Mouse (Mus musculus) limb, embryonic 14.5 days (tissue): Measurements from ENCODE around the gene Gm10188. TPM values are rescaled to one million over a fixed set of nuclear protein-coding genes. Genes with fewer than 3 reads are reported as not detected.

Experiments
- ATAC-seq: fragments of 200-750 bp; cut with Nextera tagmentation; 2 replicates; pipeline ENCODE4 v1.8.0; 2017; ENCODE audit warnings: low read depth, moderate number of reproducible peaks, moderate TSS enrichment; ENCODE audit not compliant: low FRiP score
- DNase-seq: peaks from one replicate; pipeline ENCODE4 v3.0.0-alpha.2; 2015; ENCODE audit warnings: low spot score
- H3K27ac ChIP-seq: fragments of 300-500 bp; sonication (generic); replicated peaks from 2 replicates; pipeline ENCODE4 v1.5.1; 2014; ENCODE audit warnings: low read depth, mild to moderate bottlenecking, low read length, moderate library complexity, mixed read lengths
- H3K27me3 ChIP-seq: fragments of 300-500 bp; sonication (generic); 2 replicates; pipeline ENCODE4 v1.6.1; 2014; ENCODE audit warnings: low read length, mixed read lengths; ENCODE audit not compliant: control insufficient read depth, insufficient read depth
- H3K36me3 ChIP-seq: fragments of 300-500 bp; sonication (generic); 2 replicates; pipeline ENCODE4 v1.6.1; 2014; ENCODE audit warnings: mild to moderate bottlenecking, low read length, moderate library complexity, mixed read lengths; ENCODE audit not compliant: control insufficient read depth, insufficient read depth
- H3K4me1 ChIP-seq: fragments of 300-500 bp; sonication (generic); 2 replicates; pipeline ENCODE4 v1.6.1; 2014; ENCODE audit warnings: antibody characterized with exemption, low read length, mixed read lengths; ENCODE audit not compliant: control insufficient read depth, insufficient read depth
- H3K4me2 ChIP-seq: fragments of 300-500 bp; sonication (generic); replicated peaks from 2 replicates; pipeline ENCODE4 v1.6.1; 2014; ENCODE audit warnings: low read depth, mild to moderate bottlenecking, low read length, moderate library complexity; ENCODE audit not compliant: severe bottlenecking
- H3K4me3 ChIP-seq: fragments of 300-500 bp; sonication (generic); replicated peaks from 2 replicates; pipeline ENCODE4 v1.5.1; 2014; ENCODE audit warnings: low read length
- H3K9ac ChIP-seq: fragments of 300-500 bp; sonication (generic); 2 replicates; pipeline ENCODE4 v1.6.1; 2014; ENCODE audit warnings: mild to moderate bottlenecking, low read depth, low read length, moderate library complexity; ENCODE audit not compliant: severe bottlenecking
- H3K9me3 ChIP-seq: fragments of 300-500 bp; sonication (generic); 2 replicates; pipeline ENCODE4 v1.6.1; 2016; ENCODE audit warnings: low read length; ENCODE audit not compliant: control insufficient read depth
- POLR2A ChIP-seq: fragments of 200-500 bp; IDR thresholded peaks from 2 replicates; pipeline ENCODE4 v1.8.0; 2012; ENCODE audit warnings: inconsistent platforms, mild to moderate bottlenecking, moderate library complexity, borderline replicate concordance; ENCODE audit not compliant: insufficient read depth, insufficient read length; ENCODE audit errors: extremely low read depth
- WGBS: fragments of 180-500 bp; shearing (Covaris S2); extraction: QIAGEN DNeasy Blood & Tissue Kit; methylation state at CpG from one replicate; pipeline ENCODE4 v1.1.7; 2014; 5-methylcytosine and 5-hydroxymethylcytosine counted together
- polyA plus RNA-seq, 2 experiments: library from polyadenylated mRNA; depleted of rRNA in 1 of 2; stranded (reverse) in 1 of 2; unstranded in 1 of 2; fragments of >200 nt; fragmentation: Nextera tagmentation in 1 of 2; extraction: Ambion mirVana in 1 of 2; gene quantifications; 2 replicates each; pipeline versions ENCODE4 v1.2.1 to v1.2.3; 2012 to 2014

Gene Gm10188
- polyA plus RNA-seq, 2 experiments: not detected

DNA sequence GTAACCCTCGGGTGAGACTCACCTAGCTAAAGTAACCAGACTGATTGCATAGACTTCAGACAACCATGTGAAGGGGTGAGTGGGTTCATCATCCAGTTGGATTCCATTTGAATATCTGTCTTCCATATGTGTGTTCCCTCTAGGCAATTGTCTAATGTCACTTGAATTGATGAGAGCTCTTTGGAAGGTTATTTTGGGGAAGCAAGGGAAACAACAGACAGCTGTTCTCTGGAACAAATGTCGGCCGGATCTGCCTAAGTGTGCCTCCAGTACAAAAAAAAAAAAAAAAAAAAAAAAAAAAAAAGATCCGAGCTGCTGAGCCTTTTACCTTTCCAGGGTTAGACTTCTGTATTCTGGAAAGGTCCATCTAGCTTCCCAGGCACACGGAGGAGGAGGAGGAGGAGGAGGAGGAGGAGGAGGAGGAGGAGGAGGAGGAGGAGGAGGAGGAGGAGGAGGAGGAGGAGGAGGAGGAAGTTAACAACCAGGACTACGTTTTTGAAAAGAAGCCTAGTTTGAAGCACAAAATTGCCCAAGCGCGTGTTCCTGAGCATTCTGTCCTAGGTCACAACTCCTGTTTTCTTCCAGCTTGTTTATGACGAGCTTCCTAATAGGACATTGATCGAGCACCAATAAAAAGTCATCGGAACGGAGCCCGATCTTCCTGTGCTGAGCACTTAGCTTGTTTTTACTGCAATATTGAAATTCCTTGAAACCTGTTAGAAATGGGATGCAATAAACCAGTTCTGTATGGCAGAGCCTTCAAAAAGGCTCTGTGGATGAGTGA, 3.1 kb downstream of the Gm10188 start:
- 71% methylated on average over 13 of the region's 13 CpGs for WGBS

DNA sequence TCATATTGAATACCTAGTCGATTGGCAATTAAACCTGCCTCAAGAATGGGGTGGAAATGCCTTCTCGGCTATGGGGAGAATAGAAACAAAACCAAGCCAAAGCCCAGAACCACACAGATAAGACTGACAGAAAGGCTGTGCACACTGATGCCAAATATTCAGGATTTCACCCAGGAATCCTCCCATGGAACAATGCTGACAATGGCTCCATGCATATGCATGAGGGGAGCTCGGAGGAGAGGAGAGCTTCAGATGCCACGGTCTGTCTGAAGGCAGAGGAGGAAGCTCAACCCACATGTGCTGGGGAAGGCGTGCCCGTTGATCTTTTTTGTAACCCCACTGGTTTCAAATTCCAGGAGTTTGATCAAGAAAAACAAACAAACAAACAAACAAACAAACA, 7.4 kb downstream of the Gm10188 start:
- ATAC-seq: no peak
- 46% methylated on average over 6 of the region's 6 CpGs for WGBS
- Histone ChIP-seq H3K27me3 (no peaks in the 10 kb centered on the region), H3K36me3 (no peaks in the 10 kb centered on the region), H3K4me3 (no peak overlapping the region), H3K4me1 (no peaks in the 10 kb centered on the region), H3K9me3 (no peaks in the 10 kb centered on the region), H3K9ac (no peak overlapping the region), H3K27ac (no peak overlapping the region), H3K4me2 (no peak overlapping the region)
- no peak for TF ChIP-seq POLR2A
- DNase-seq: no peak

More for the DNA sequence above, 3.1 kb downstream of the Gm10188 start:
- Histone ChIP-seq H3K27ac (no peak overlapping the region), H3K4me3 (no peak overlapping the region), H3K36me3 (no peaks in the 10 kb centered on the region), H3K27me3 (no peaks in the 10 kb centered on the region), H3K9me3 (no peaks in the 10 kb centered on the region), H3K4me1 (no peaks in the 10 kb centered on the region), H3K9ac (no peak overlapping the region), H3K4me2 (no peak overlapping the region)
- no peak for ATAC-seq
- no peak for DNase-seq
- no peak for TF ChIP-seq POLR2A

GRCm38 (mm10) chr1:132221627-132222026, 7.9 kb downstream of the Gm10188 start:
- H3K4me2 ChIP-seq: no peak overlapping the region
- no peaks in the 10 kb centered on the region for H3K4me1 ChIP-seq
- H3K9ac ChIP-seq: no peak overlapping the region
- no peak for ATAC-seq
- 37% methylated on average over 2 of the region's 2 CpGs for WGBS
- no peaks in the 10 kb centered on the region for H3K27me3 ChIP-seq
- no peak overlapping the region for H3K27ac ChIP-seq
- DNase-seq: no peak
- no peak for TF ChIP-seq POLR2A
- H3K4me3 ChIP-seq: no peak overlapping the region
- no peaks in the 10 kb centered on the region for H3K9me3 ChIP-seq
- no peaks in the 10 kb centered on the region for H3K36me3 ChIP-seq

GRCm38 (mm10) chr1:132216276-132216675, 13.3 kb downstream of the Gm10188 start:
- Histone ChIP-seq H3K27ac (no peak overlapping the region), H3K27me3 (no peaks in the 10 kb centered on the region), H3K4me1 (no peaks in the 10 kb centered on the region), H3K9ac (no peak overlapping the region), H3K9me3 (no peaks in the 10 kb centered on the region), H3K36me3 (no peaks in the 10 kb centered on the region), H3K4me2 (no peak overlapping the region), H3K4me3 (no peak overlapping the region)
- DNase-seq (no peak), ATAC-seq (no peak)
- TF ChIP-seq POLR2A: no peak
- 55% methylated on average over 3 of the region's 3 CpGs for WGBS

- Histone ChIP-seq H3K4me2 (no peak overlapping the region), H3K27ac (no peak overlapping the region), H3K9me3 (no peaks in the 10 kb centered on the region), H3K9ac (no peak overlapping the region), H3K27me3 (no peaks in the 10 kb centered on the region), H3K4me1 (peaks cover 12% of the 10 kb centered on the region), H3K4me3 (no peak overlapping the region), H3K36me3 (no peaks in the 10 kb centered on the region)
- TF ChIP-seq POLR2A: no peak
- 31% methylated on average over 6 of the region's 6 CpGs for WGBS
- ATAC-seq (no peak), DNase-seq (no peak)
These were observed 16.5 kb downstream of the Gm10188 start for GRCm38 (mm10) chr1:132213076-132213475.

GRCm38 (mm10) chr1:132212218-132212617, 17.3 kb downstream of the Gm10188 start:
- peak; percentile 45 for DNase-seq
- 5% methylated on average over 20 of the region's 20 CpGs for WGBS
- Histone ChIP-seq H3K4me3 (peak overlapping the region; percentile 23), H3K36me3 (no peaks in the 10 kb centered on the region), H3K27me3 (no peaks in the 10 kb centered on the region), H3K4me2 (peak overlapping the region; percentile 31), H3K27ac (no peak overlapping the region), H3K9ac (no peak overlapping the region), H3K9me3 (no peaks in the 10 kb centered on the region), H3K4me1 (peaks cover 14% of the 10 kb centered on the region)
- ATAC-seq: peak; percentile 68
- no peak for TF ChIP-seq POLR2A
